Comparison of ENCODE assay signal across 22 mouse cellular contexts in genomic region chr7:68594017-68594386, GRCm38 (mm10).
DNase-seq lines count a peak whose midpoint lies in the region; ATAC-seq and TF ChIP-seq lines count a peak whose summit lies in the region.
"Had no signal": no experiment of that assay in that cellular context is flagged by ENCODE, and none has a peak within 500 bp of the region (broad histone marks: within the 10 kb centered on the region; RNA-seq: fewer than 3 reads in every experiment).

No protein-coding gene starts in this region.

- H3K27ac ChIP-seq in hindbrain, embryonic 15.5 days (replicated peaks) = no peak overlapping the region
- H3K27ac ChIP-seq in hindbrain, embryonic 11.5 days (ENCODE audit: low read depth, low read length) = no peak overlapping the region
- no peak overlapping the region for H3K27ac ChIP-seq in lung, embryonic 14.5 days (ENCODE audit: low read depth)
- H3K27ac ChIP-seq in hindbrain, embryonic 16.5 days (ENCODE audit: low read depth, low read length) = no peak overlapping the region
- H3K27ac ChIP-seq in midbrain, embryonic 15.5 days = no peak overlapping the region
- H3K27ac ChIP-seq: forebrain, embryonic 13.5 days; heart, embryonic 15.5 days; limb, embryonic 15.5 days; liver, embryonic 15.5 days had no signal

- H3K27me3 ChIP-seq in hindbrain, embryonic 15.5 days = no peaks in the 10 kb centered on the region
- H3K27me3 ChIP-seq in hindbrain, embryonic 11.5 days (ENCODE audit: control insufficient read depth, insufficient read depth, low read length) = no peaks in the 10 kb centered on the region
- H3K27me3 ChIP-seq in lung, embryonic 14.5 days (ENCODE audit: insufficient read depth, low read length) = no peaks in the 10 kb centered on the region
- no peaks in the 10 kb centered on the region for H3K27me3 ChIP-seq in hindbrain, embryonic 16.5 days (replicated peaks; ENCODE audit: control insufficient read depth, insufficient read depth, low read length)
- H3K27me3 ChIP-seq in midbrain, embryonic 15.5 days (replicated peaks) = peaks cover 11% of the 10 kb centered on the region; the same call in 1 of the 2 replicates
- H3K27me3 ChIP-seq: forebrain, embryonic 13.5 days; heart, embryonic 15.5 days; limb, embryonic 15.5 days; liver, embryonic 15.5 days; megakaryocyte, embryonic 14.5 days had no signal

- WGBS in hindbrain, embryonic 15.5 days = 56% methylated on average over 4 of the region's 4 CpGs
- WGBS in hindbrain, embryonic 11.5 days = 81% methylated on average over 4 of the region's 4 CpGs
- WGBS in lung, embryonic 14.5 days = 50% methylated on average over 4 of the region's 4 CpGs
- 61% methylated on average over 4 of the region's 4 CpGs for WGBS in hindbrain, embryonic 16.5 days
- WGBS in midbrain, embryonic 15.5 days = 46% methylated on average over 4 of the region's 4 CpGs

- H3K4me1 ChIP-seq in hindbrain, embryonic 15.5 days (replicated peaks) = peaks cover 5% of the 10 kb centered on the region; the same call in 1 of the 2 replicates
- no peaks in the 10 kb centered on the region for H3K4me1 ChIP-seq in hindbrain, embryonic 11.5 days (replicated peaks; ENCODE audit: control insufficient read depth, insufficient read depth, low read length)
- H3K4me1 ChIP-seq in lung, embryonic 14.5 days (ENCODE audit: insufficient read depth) = no peaks in the 10 kb centered on the region
- no peaks in the 10 kb centered on the region for H3K4me1 ChIP-seq in hindbrain, embryonic 16.5 days (ENCODE audit: control insufficient read depth, insufficient read depth, low read depth, low read length)
- H3K4me1 ChIP-seq in midbrain, embryonic 15.5 days = peaks cover 16% of the 10 kb centered on the region
- H3K4me1 ChIP-seq: heart, embryonic 15.5 days; limb, embryonic 15.5 days; liver, embryonic 15.5 days; megakaryocyte, embryonic 14.5 days had no signal

- H3K36me3 ChIP-seq in hindbrain, embryonic 15.5 days = no peaks in the 10 kb centered on the region
- no peaks in the 10 kb centered on the region for H3K36me3 ChIP-seq in hindbrain, embryonic 11.5 days (ENCODE audit: control insufficient read depth, insufficient read depth, low read length)
- H3K36me3 ChIP-seq in lung, embryonic 14.5 days (ENCODE audit: insufficient read depth) = no peaks in the 10 kb centered on the region
- no peaks in the 10 kb centered on the region for H3K36me3 ChIP-seq in hindbrain, embryonic 16.5 days (ENCODE audit: control insufficient read depth, insufficient read depth, low read length)
- H3K36me3 ChIP-seq in midbrain, embryonic 15.5 days (replicated peaks) = no peaks in the 10 kb centered on the region
- H3K36me3 ChIP-seq: heart, embryonic 15.5 days; limb, embryonic 15.5 days; liver, embryonic 15.5 days had no signal

- H3K4me3 ChIP-seq in hindbrain, embryonic 15.5 days = no peak overlapping the region
- no peak overlapping the region for H3K4me3 ChIP-seq in hindbrain, embryonic 11.5 days (ENCODE audit: low read depth, low read length)
- no peak overlapping the region for H3K4me3 ChIP-seq in lung, embryonic 14.5 days (ENCODE audit: low read depth, low read length)
- H3K4me3 ChIP-seq in hindbrain, embryonic 16.5 days (ENCODE audit: low read length) = no peak overlapping the region
- no peak overlapping the region for H3K4me3 ChIP-seq in midbrain, embryonic 15.5 days
- H3K4me3 ChIP-seq: erythroblast, embryonic 14.5 days; forebrain, embryonic 13.5 days; heart, embryonic 15.5 days; limb, embryonic 15.5 days; liver, embryonic 15.5 days; megakaryocyte, embryonic 14.5 days; myocyte had no signal

- no peaks in the 10 kb centered on the region for H3K9me3 ChIP-seq in hindbrain, embryonic 15.5 days
- H3K9me3 ChIP-seq in hindbrain, embryonic 11.5 days (ENCODE audit: control insufficient read depth, low read length) = no peaks in the 10 kb centered on the region
- no peaks in the 10 kb centered on the region for H3K9me3 ChIP-seq in lung, embryonic 14.5 days (ENCODE audit: low read depth, low read length)
- H3K9me3 ChIP-seq in hindbrain, embryonic 16.5 days (ENCODE audit: control insufficient read depth, low read length) = no peaks in the 10 kb centered on the region
- no peaks in the 10 kb centered on the region for H3K9me3 ChIP-seq in midbrain, embryonic 15.5 days
- H3K9me3 ChIP-seq: forebrain, embryonic 13.5 days; heart, embryonic 15.5 days; limb, embryonic 15.5 days; liver, embryonic 15.5 days had no signal

- H3K9ac ChIP-seq in hindbrain, embryonic 15.5 days = no peak overlapping the region
- no peak overlapping the region for H3K9ac ChIP-seq in hindbrain, embryonic 11.5 days (ENCODE audit: low read depth, low read length)
- H3K9ac ChIP-seq in lung, embryonic 14.5 days = no peak overlapping the region
- no peak overlapping the region for H3K9ac ChIP-seq in hindbrain, embryonic 16.5 days (ENCODE audit: low read depth, low read length)
- no peak overlapping the region for H3K9ac ChIP-seq in midbrain, embryonic 15.5 days
- H3K9ac ChIP-seq: forebrain, embryonic 13.5 days; heart, embryonic 15.5 days; limb, embryonic 15.5 days; liver, embryonic 15.5 days had no signal

- no peak for TF ChIP-seq CTCF in lung, embryonic 14.5 days (IDR thresholded peaks at IDR 0.05; ENCODE audit: low read depth)

- H3K4me2 ChIP-seq in hindbrain, embryonic 15.5 days = peak overlapping the region; percentile 31
- no peak overlapping the region for H3K4me2 ChIP-seq in hindbrain, embryonic 11.5 days (replicated peaks; ENCODE audit: low read depth, low read length)
- H3K4me2 ChIP-seq in lung, embryonic 14.5 days = peak overlapping the region; percentile 31; the same call in 1 of the 2 replicates
- H3K4me2 ChIP-seq in hindbrain, embryonic 16.5 days (ENCODE audit: low read length) = peak overlapping the region; percentile 31; the same call in 1 of the 2 replicates
- peak overlapping the region; percentile 30 for H3K4me2 ChIP-seq in midbrain, embryonic 15.5 days
- H3K4me2 ChIP-seq: forebrain, embryonic 13.5 days; heart, embryonic 15.5 days; limb, embryonic 15.5 days; liver, embryonic 15.5 days had no signal

- DNase-seq in hindbrain, embryonic 11.5 days (ENCODE audit: low spot score) = no peak
- no peak for DNase-seq in lung, embryonic 14.5 days
- DNase-seq in lung, adult 18-20 months = no peak
- no peak for DNase-seq in spleen, adult 12 weeks (ENCODE audit: low spot score)
- no peak for DNase-seq in retina, embryonic 14.5 days (ENCODE audit: low spot score)
- DNase-seq: adrenal gland, adult 2 months; cerebellum, adult 2 months; heart, postnatal 4 days; kidney, adult 18-20 months; layer of hippocampus, postnatal 36 days; lung, postnatal 10 days; thymus, adult 2 months had no signal

- ATAC-seq in hindbrain, embryonic 15.5 days (ENCODE audit: low FRiP score, low read depth) = no peak
- no peak for ATAC-seq in hindbrain, embryonic 11.5 days (ENCODE audit: low FRiP score)
- ATAC-seq in lung, embryonic 14.5 days (ENCODE audit: insufficient read depth) = no peak
- no peak for ATAC-seq in hindbrain, embryonic 16.5 days
- no peak for ATAC-seq in midbrain, embryonic 15.5 days (replicated peaks)
